8 mouse cellular contexts compared by ENCODE assay signal in the genomic region with DNA sequence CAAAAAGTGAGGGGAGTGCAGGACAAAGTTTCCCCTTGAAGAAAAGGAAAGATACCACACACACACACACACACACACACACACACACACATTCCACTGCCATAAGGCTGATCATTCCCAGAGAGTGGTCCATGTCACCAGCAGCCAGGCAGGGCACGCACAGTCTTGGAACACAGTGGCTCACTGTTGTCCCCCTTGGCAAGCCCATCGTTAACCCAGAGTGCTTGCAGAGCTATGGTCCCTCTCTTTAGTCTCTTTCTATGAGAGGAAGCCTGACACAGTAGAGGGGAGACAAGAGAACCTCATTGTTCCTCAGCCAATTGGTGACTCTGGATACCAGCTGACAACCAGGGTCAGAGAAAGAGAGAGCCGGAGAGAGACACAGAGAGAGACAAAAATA.
DNase-seq lines count a peak whose midpoint lies in the region; ATAC-seq and TF ChIP-seq lines count a peak whose summit lies in the region.

No protein-coding gene starts in this region.

- H3K9me3 ChIP-seq in forebrain, embryonic 13.5 days (replicated peaks), result no peaks in the 10 kb centered on the region
- H3K9me3 ChIP-seq in forebrain, embryonic 12.5 days, result no peaks in the 10 kb centered on the region
- no peaks in the 10 kb centered on the region for H3K9me3 ChIP-seq in intestine, postnatal 0 days (ENCODE audit: control insufficient read depth)
- H3K9me3 ChIP-seq in stomach, embryonic 14.5 days (ENCODE audit: control insufficient read depth, low read depth, low read length), result no peaks in the 10 kb centered on the region

- intact Hi-C loops in gastrocnemius, postnatal 14 days (cut with DNase I; ENCODE audit: low total_unique reads), result no loop called here

- 34% methylated on average over 3 of the region's 3 CpGs for WGBS in forebrain, embryonic 13.5 days
- WGBS in forebrain, embryonic 12.5 days, result 44% methylated on average over 3 of the region's 3 CpGs
- 72% methylated on average over 3 of the region's 3 CpGs for WGBS in intestine, postnatal 0 days
- WGBS in stomach, embryonic 14.5 days, result 81% methylated on average over 3 of the region's 3 CpGs

- peak; percentile 57 for DNase-seq in lung, postnatal 10 days
- DNase-seq in lung, postnatal 36 days, result no peak
- DNase-seq in urinary bladder, postnatal 25 days (ENCODE audit: low spot score), result no peak
- no peak for DNase-seq in gastrocnemius, postnatal 14 days

- H3K27ac ChIP-seq in forebrain, embryonic 13.5 days, result no peak overlapping the region
- H3K27ac ChIP-seq in forebrain, embryonic 12.5 days, result no peak overlapping the region
- peak overlapping the region; percentile 54; the same call in 1 of the 2 replicates for H3K27ac ChIP-seq in intestine, postnatal 0 days (ENCODE audit: low read depth, low read length)
- H3K27ac ChIP-seq in stomach, embryonic 14.5 days (ENCODE audit: low read length), result peak overlapping the region; percentile 90

- no peak for TF ChIP-seq CTCF in intestine, postnatal 0 days (IDR thresholded peaks at IDR 0.05; ENCODE audit: low read depth)

- H3K27me3 ChIP-seq in forebrain, embryonic 13.5 days, result no peaks in the 10 kb centered on the region
- no peaks in the 10 kb centered on the region for H3K27me3 ChIP-seq in forebrain, embryonic 12.5 days
- H3K27me3 ChIP-seq in intestine, postnatal 0 days (replicated peaks; ENCODE audit: control insufficient read depth, insufficient read depth, low read length), result no peaks in the 10 kb centered on the region
- H3K27me3 ChIP-seq in stomach, embryonic 14.5 days (ENCODE audit: control insufficient read depth, insufficient read depth, low read length), result no peaks in the 10 kb centered on the region

- ATAC-seq in forebrain, embryonic 13.5 days, result peak; percentile 65; the same call in 1 of the 2 replicates
- ATAC-seq in forebrain, embryonic 12.5 days (ENCODE audit: low FRiP score), result no peak
- ATAC-seq in intestine, postnatal 0 days, result no peak
- ATAC-seq in stomach, embryonic 14.5 days (ENCODE audit: insufficient number of reproducible peaks, insufficient read depth, low FRiP score, low read depth), result peak; percentile 20; the same call in 1 of the 2 replicates

- no peaks in the 10 kb centered on the region for H3K36me3 ChIP-seq in forebrain, embryonic 13.5 days (ENCODE audit: poor library complexity, severe bottlenecking)
- no peaks in the 10 kb centered on the region for H3K36me3 ChIP-seq in forebrain, embryonic 12.5 days (replicated peaks)
- peaks cover 10% of the 10 kb centered on the region; the same call in 1 of the 2 replicates for H3K36me3 ChIP-seq in intestine, postnatal 0 days (ENCODE audit: control insufficient read depth, insufficient read depth)
- no peaks in the 10 kb centered on the region for H3K36me3 ChIP-seq in stomach, embryonic 14.5 days (ENCODE audit: control insufficient read depth, insufficient read depth, low read length)

- peaks cover 13% of the 10 kb centered on the region for H3K4me1 ChIP-seq in forebrain, embryonic 13.5 days
- peaks cover 24% of the 10 kb centered on the region for H3K4me1 ChIP-seq in forebrain, embryonic 12.5 days
- H3K4me1 ChIP-seq in intestine, postnatal 0 days (replicated peaks; ENCODE audit: control insufficient read depth, insufficient read depth, low read length), result no peaks in the 10 kb centered on the region
- peaks cover 28% of the 10 kb centered on the region; the same call in 1 of the 2 replicates for H3K4me1 ChIP-seq in stomach, embryonic 14.5 days (ENCODE audit: control insufficient read depth, insufficient read depth, low read length)

- H3K9ac ChIP-seq in forebrain, embryonic 13.5 days, result no peak overlapping the region
- H3K9ac ChIP-seq in forebrain, embryonic 12.5 days, result no peak overlapping the region
- no peak overlapping the region for H3K9ac ChIP-seq in intestine, postnatal 0 days (ENCODE audit: low read depth, low read length)
- no peak overlapping the region for H3K9ac ChIP-seq in stomach, embryonic 14.5 days (replicated peaks; ENCODE audit: low read depth, low read length)

- H3K4me2 ChIP-seq in forebrain, embryonic 13.5 days, result no peak overlapping the region
- H3K4me2 ChIP-seq in forebrain, embryonic 12.5 days, result no peak overlapping the region
- no peak overlapping the region for H3K4me2 ChIP-seq in intestine, postnatal 0 days (replicated peaks; ENCODE audit: low read depth)
- H3K4me2 ChIP-seq in stomach, embryonic 14.5 days (replicated peaks; ENCODE audit: low read depth, low read length), result no peak overlapping the region

- H3K4me3 ChIP-seq in forebrain, embryonic 13.5 days, result no peak overlapping the region
- H3K4me3 ChIP-seq in forebrain, embryonic 12.5 days (replicated peaks), result no peak overlapping the region
- H3K4me3 ChIP-seq in intestine, postnatal 0 days (ENCODE audit: low read depth, low read length), result no peak overlapping the region
- no peak overlapping the region for H3K4me3 ChIP-seq in stomach, embryonic 14.5 days (ENCODE audit: low read depth, low read length)

Comparison
In these comparisons a context has a peak if more than half of its experiments do, and no peak if none do; other contexts are left out.
1. ATAC-seq: peak in forebrain, embryonic 13.5 days (single experiment) and stomach, embryonic 14.5 days (single experiment); none in forebrain, embryonic 12.5 days (single experiment) and intestine, postnatal 0 days (single experiment).
2. H3K27ac ChIP-seq: peak in intestine, postnatal 0 days (single experiment) and stomach, embryonic 14.5 days (single experiment); none in forebrain, embryonic 13.5 days (single experiment) and forebrain, embryonic 12.5 days (single experiment).